Mouse (Mus musculus) MEL (cell line): ENCODE data around the gene Ptgir. TPM values are rescaled to one million over a fixed set of nuclear protein-coding genes. Genes with fewer than 3 reads are reported as not detected.
A peak's percentile ranks its signal among the peaks of the same experiment; 100 is the strongest.

Source experiments
- DNase-seq: peaks from one replicate; pipeline ENCODE4 v3.0.0; 2011; ENCODE audit warnings: low read depth, low spot score
- H3K27ac ChIP-seq: 2 replicates; pipeline ENCODE4 v1.5.1; 2012; ENCODE audit warnings: low read depth, mild to moderate bottlenecking, control low read depth, low read length, moderate library complexity; ENCODE audit not compliant: control insufficient read depth
- H3K27me3 ChIP-seq, 2 experiments: fragments of 150-350 bp in 1 of 2; sonication (generic) in 1 of 2; 2 replicates each; pipeline ENCODE4 v1.6.1; 2012; ENCODE audit warnings: low read length in 2 of 2, mild to moderate bottlenecking in 2 of 2, improper control_type of control experiment in 1 of 2, moderate library complexity in 1 of 2; ENCODE audit not compliant: insufficient read depth in 2 of 2, control insufficient read depth in 1 of 2
- H3K36me3 ChIP-seq, 2 experiments: 2 replicates each; pipeline ENCODE4 v1.6.1; 2012 to 2014; ENCODE audit warnings: low read length in 2 of 2, improper control_type of control experiment in 1 of 2, inconsistent platforms in 1 of 2, mild to moderate bottlenecking in 1 of 2; ENCODE audit not compliant: insufficient read depth in 2 of 2, control insufficient read depth in 1 of 2
- H3K4me1 ChIP-seq, 2 experiments: fragments of 150-350 bp in 1 of 2; sonication (generic) in 1 of 2; 2 replicates each; pipeline ENCODE4 v1.6.1; 2012; ENCODE audit warnings: low read length in 2 of 2, improper control_type of control experiment in 1 of 2, mild to moderate bottlenecking in 1 of 2; ENCODE audit not compliant: insufficient read depth in 2 of 2, control insufficient read depth in 1 of 2
- H3K4me3 ChIP-seq, 2 experiments: fragments of 150-350 bp in 1 of 2; sonication (generic) in 1 of 2; 2 replicates each; pipeline ENCODE4 v1.5.1; 2012; ENCODE audit warnings: low read depth in 2 of 2, low read length in 2 of 2, mild to moderate bottlenecking in 2 of 2, moderate library complexity in 2 of 2, control low read depth in 1 of 2, improper control_type of control experiment in 1 of 2; ENCODE audit not compliant: control insufficient read depth in 1 of 2, insufficient read depth in 1 of 2
- H3K79me2 ChIP-seq: 2 replicates; pipeline ENCODE4 v1.6.1; 2012; ENCODE audit warnings: mild to moderate bottlenecking, low read length, moderate library complexity; ENCODE audit not compliant: control insufficient read depth, poor library complexity, insufficient read depth
- H3K9ac ChIP-seq: 2 replicates; pipeline ENCODE4 v1.6.1; 2012; ENCODE audit warnings: low read depth, mild to moderate bottlenecking, control low read depth, low read length, moderate library complexity; ENCODE audit not compliant: control insufficient read depth, poor library complexity, severe bottlenecking
- H3K9me3 ChIP-seq: fragments of 150-350 bp; sonication (generic); replicated peaks from 2 replicates; pipeline ENCODE4 v1.6.1; 2012; ENCODE audit warnings: mild to moderate bottlenecking, low read length, improper control_type of control experiment, moderate library complexity; ENCODE audit not compliant: insufficient read depth
- CHD1 ChIP-seq: IDR thresholded peaks from 2 replicates; pipeline ENCODE4 v1.6.1; 2012; ENCODE audit warnings: low read depth, mild to moderate bottlenecking, inconsistent platforms, low read length, improper control_type of control experiment
- CHD2 ChIP-seq: IDR thresholded peaks from 2 replicates; pipeline ENCODE4 v1.6.1; 2011; ENCODE audit warnings: low read length, improper control_type of control experiment
- CTCF ChIP-seq, 3 experiments: IDR thresholded peaks in 2 of 3; conservative IDR thresholded peaks in 1 of 3; 2 replicates each; pipeline ENCODE4 v1.5.1; 2011 to 2012; ENCODE audit warnings: low read length in 3 of 3, low read depth in 2 of 3, mild to moderate bottlenecking in 2 of 3, improper control_type of control experiment in 1 of 3, inconsistent platforms in 1 of 3, mixed read lengths in 1 of 3, moderate library complexity in 1 of 3; ENCODE audit not compliant: control insufficient read depth in 1 of 3, insufficient read depth in 1 of 3, poor library complexity in 1 of 3, severe bottlenecking in 1 of 3
- E2F4 ChIP-seq: IDR thresholded peaks from 2 replicates; pipeline ENCODE4 v1.6.1; 2011; ENCODE audit warnings: low read depth, low read length, improper control_type of control experiment, borderline replicate concordance
- ELF1 ChIP-seq: IDR thresholded peaks from 2 replicates; pipeline ENCODE4 v1.6.1; 2014; ENCODE audit warnings: low read depth, mild to moderate bottlenecking, inconsistent platforms, low read length, improper control_type of control experiment, moderate library complexity
- EP300 ChIP-seq, 2 experiments: IDR thresholded peaks; 2 replicates each; pipeline ENCODE4 v1.6.1; 2011; ENCODE audit warnings: improper control_type of control experiment in 2 of 2, low read length in 2 of 2, low read depth in 1 of 2, mild to moderate bottlenecking in 1 of 2
- GABPA ChIP-seq: IDR thresholded peaks from 2 replicates; pipeline ENCODE4 v1.6.1; 2012; ENCODE audit warnings: low read depth, mild to moderate bottlenecking, inconsistent platforms, low read length, improper control_type of control experiment, moderate library complexity
- HCFC1 ChIP-seq: IDR thresholded peaks from 2 replicates; pipeline ENCODE4 v1.6.1; 2012; ENCODE audit warnings: low read depth, mild to moderate bottlenecking, inconsistent platforms, low read length, improper control_type of control experiment, moderate library complexity
- MAFK ChIP-seq: IDR thresholded peaks from 2 replicates; pipeline ENCODE4 v1.6.1; 2011; ENCODE audit warnings: low read depth, mild to moderate bottlenecking, low read length, improper control_type of control experiment, borderline replicate concordance
- MYB ChIP-seq: IDR thresholded peaks from 2 replicates; pipeline ENCODE4 v1.6.1; 2011; ENCODE audit warnings: mild to moderate bottlenecking, low read depth, low read length, improper control_type of control experiment
- POLR2AphosphoS2 ChIP-seq: IDR thresholded peaks from 2 replicates; pipeline ENCODE4 v1.6.1; 2011; ENCODE audit warnings: low read length, improper control_type of control experiment
- POLR2AphosphoS5 ChIP-seq: IDR thresholded peaks from 2 replicates; pipeline ENCODE4 v1.6.1; 2012; ENCODE audit warnings: low read depth, borderline replicate concordance, mild to moderate bottlenecking, inconsistent platforms, low read length, moderate library complexity, mixed read lengths
- RAD21 ChIP-seq: IDR thresholded peaks from 2 replicates; pipeline ENCODE4 v1.6.1; 2011; ENCODE audit warnings: mild to moderate bottlenecking, low read depth, low read length, improper control_type of control experiment
- SIN3A ChIP-seq: IDR thresholded peaks from 2 replicates; pipeline ENCODE4 v1.6.1; 2012; ENCODE audit warnings: low read length, improper control_type of control experiment, inconsistent platforms
- SMC3 ChIP-seq: IDR thresholded peaks from 2 replicates; pipeline ENCODE4 v1.6.1; 2011; ENCODE audit warnings: low read depth, low read length, improper control_type of control experiment
- TBP ChIP-seq: IDR thresholded peaks from 2 replicates; pipeline ENCODE4 v1.8.0; 2011; ENCODE audit warnings: low read depth, low read length, improper control_type of control experiment
- ZKSCAN1 ChIP-seq: IDR thresholded peaks from 2 replicates; pipeline ENCODE4 v1.6.1; 2012; ENCODE audit warnings: low read depth, mild to moderate bottlenecking, inconsistent platforms, low read length, improper control_type of control experiment, moderate library complexity
- polyA plus RNA-seq, 2 experiments: library from polyadenylated mRNA; stranded (reverse) in 1 of 2; unstranded in 1 of 2; fragments of >175 nt in 1 of 2; fragments of >200 nt in 1 of 2; gene quantifications; 2 replicates each; pipeline versions ENCODE4 v1.2.1 to v1.2.4; 2012; ENCODE audit warnings: low replicate concordance in 2 of 2, low read depth in 1 of 2; ENCODE audit not compliant: insufficient read length in 2 of 2, insufficient read depth in 1 of 2, missing spikeins in 1 of 2
- total RNA-seq: library from RNA; depleted of rRNA; stranded (reverse); fragments of 300-350 nt; gene quantifications from 2 replicates; pipeline ENCODE4 v1.2.3, GENCODE M21; 2012

Ptgir gene
- total and polyA plus RNA-seq, 3 experiments: 22.8 to 23.7 TPM; not detected in 1

DNA sequence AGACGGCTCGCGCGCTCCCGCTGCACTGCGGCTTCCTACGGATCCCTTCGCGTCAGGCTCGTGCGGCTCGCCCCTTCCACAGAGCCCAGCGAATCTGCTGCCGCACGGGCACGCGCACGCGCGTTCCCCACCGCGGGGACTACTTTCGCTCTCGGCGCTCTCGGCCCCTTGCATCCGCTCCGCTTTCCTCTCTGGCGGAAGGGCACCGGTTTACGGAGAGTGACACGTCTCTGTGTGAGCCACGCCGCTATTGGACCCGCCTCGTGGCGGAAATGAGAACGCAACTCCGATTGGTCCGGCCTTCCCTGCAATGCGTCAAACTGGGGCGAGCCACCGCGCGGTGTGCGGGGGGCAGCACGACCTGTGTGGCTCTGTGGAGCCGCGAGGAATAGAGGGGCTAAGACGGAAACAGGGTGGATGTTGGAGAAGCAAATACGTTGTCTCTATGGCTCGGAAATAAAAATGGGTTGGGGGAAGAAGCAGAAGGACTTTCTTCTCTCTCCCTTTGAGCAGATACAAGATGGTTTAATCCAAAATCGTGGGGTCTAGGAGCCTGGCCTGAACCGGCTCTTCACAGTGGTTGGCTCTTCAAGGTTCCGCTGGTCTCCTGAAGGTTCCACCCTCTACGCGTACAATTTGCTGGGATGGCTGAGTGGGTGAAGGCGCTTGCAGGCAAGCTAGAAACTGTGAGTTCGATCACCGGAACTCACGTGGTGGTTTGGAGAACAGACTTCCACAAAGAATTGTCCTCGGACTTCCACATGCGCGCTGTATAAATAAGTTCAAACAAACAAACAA lies 17.9 kb downstream of the Ptgir start, which contains the start of gene Calm3 (continued):
- TF ChIP-seq GABPA: peak; percentile 65; the same call in 1 of the 2 replicates
- TF ChIP-seq SIN3A: peak; percentile 89
- peak; percentile 88 for TF ChIP-seq TBP
- peak; percentile 58; the same call in 1 of the 2 replicates for TF ChIP-seq POLR2AphosphoS2
- TF ChIP-seq CHD1: peak; percentile 100
- TF ChIP-seq ZKSCAN1: peak; percentile 78; the same call in 1 of the 2 replicates
- TF ChIP-seq CHD2: no peak
- peak in 1 of 2 experiments; percentile 56; a peak in 2 of 4 replicates for TF ChIP-seq EP300 (IDR thresholded peaks at IDR 0.05; ENCODE audit: low read depth in 1 of 2, low read length in 2 of 2)

DNA sequence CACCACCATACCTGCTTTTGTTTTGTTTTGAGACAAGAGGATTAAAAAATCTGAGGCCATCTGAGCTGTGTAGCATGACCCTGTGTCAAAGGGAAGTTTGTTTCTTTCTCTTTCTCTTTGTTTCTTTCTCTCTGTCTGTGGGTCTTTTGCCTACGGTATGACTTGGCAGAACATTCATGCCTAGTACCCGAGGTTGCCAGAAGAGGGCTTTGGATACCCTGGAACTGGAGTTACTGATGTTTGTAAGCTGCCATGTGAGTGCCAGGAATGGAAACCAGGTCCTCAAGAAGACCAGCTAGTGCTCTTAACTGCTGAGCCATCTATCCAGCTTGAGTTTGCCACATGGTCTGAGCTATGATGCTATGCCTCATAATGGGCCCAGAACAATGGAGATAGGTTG lies 22.1 kb downstream of the Ptgir start:
- H3K9me3 ChIP-seq: no peaks in the 10 kb centered on the region
- no peaks in the 10 kb centered on the region for H3K27me3 ChIP-seq
- H3K27ac ChIP-seq: no peak overlapping the region
- peaks cover 0 to 2% of the 10 kb centered on the region in 2 experiments; a peak in 1 of 4 replicates for H3K36me3 ChIP-seq
- peaks cover 0 to 3% of the 10 kb centered on the region in 2 experiments; a peak in 2 of 4 replicates for H3K4me1 ChIP-seq
- DNase-seq: peak; percentile 65
- H3K79me2 ChIP-seq: peaks cover 4% of the 10 kb centered on the region
- H3K9ac ChIP-seq: no peak overlapping the region
- peak; percentile 15; the same call in 1 of the 2 replicates for TF ChIP-seq SMC3
- TF ChIP-seq CTCF (IDR thresholded peaks at IDR 0.05 in 2 of 3, conservative IDR thresholded peaks at IDR 0.05 in 1 of 3; ENCODE audit: control insufficient read depth in 1 of 3, insufficient read depth in 1 of 3, low read depth in 2 of 3, low read length in 3 of 3, poor library complexity in 1 of 3, severe bottlenecking in 1 of 3): peak in 2 of 3 experiments; percentile 28; a peak in 4 of 6 replicates
- no peak for TF ChIP-seq ELF1
- no peak overlapping the region for H3K4me3 ChIP-seq

DNA sequence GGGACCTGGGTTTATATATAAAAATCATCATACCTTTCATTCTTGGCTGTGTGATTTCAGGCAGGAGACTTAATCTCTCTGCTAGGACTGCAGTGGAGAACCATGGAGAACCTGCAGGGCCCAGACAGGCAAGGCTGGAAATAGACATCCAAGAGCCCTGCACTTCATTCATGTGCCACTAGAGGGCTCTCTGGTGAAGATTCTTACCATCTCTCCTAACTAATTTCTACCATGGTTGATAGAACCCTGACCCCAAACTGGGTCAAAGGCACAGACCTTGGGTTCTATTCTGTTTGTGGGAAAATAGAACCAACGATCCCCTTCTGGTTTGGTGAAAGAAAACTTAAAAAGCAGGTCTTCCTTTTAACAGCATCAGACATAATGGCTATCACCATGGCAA lies 24.6 kb downstream of the Ptgir start:
- no peak overlapping the region for H3K4me3 ChIP-seq
- H3K9me3 ChIP-seq: no peaks in the 10 kb centered on the region
- DNase-seq: peak; percentile 79
- no peaks in the 10 kb centered on the region for H3K79me2 ChIP-seq
- H3K27me3 ChIP-seq: no peaks in the 10 kb centered on the region
- peak; percentile 56 to 88 (median 76) for TF ChIP-seq CTCF (IDR thresholded peaks at IDR 0.05 in 2 of 3, conservative IDR thresholded peaks at IDR 0.05 in 1 of 3; ENCODE audit: control insufficient read depth in 1 of 3, insufficient read depth in 1 of 3, low read depth in 2 of 3, low read length in 3 of 3, poor library complexity in 1 of 3, severe bottlenecking in 1 of 3)
- no peak for TF ChIP-seq POLR2AphosphoS2
- peak; percentile 26 for TF ChIP-seq RAD21
- no peak for TF ChIP-seq EP300 (IDR thresholded peaks at IDR 0.05; ENCODE audit: low read depth in 1 of 2, low read length in 2 of 2)
- no peak for TF ChIP-seq MAFK
- TF ChIP-seq MYB: no peak
- TF ChIP-seq HCFC1: no peak
- TF ChIP-seq POLR2AphosphoS5: no peak
- peak; percentile 56 for TF ChIP-seq SMC3
- no peak for TF ChIP-seq E2F4
- no peaks in the 10 kb centered on the region for H3K36me3 ChIP-seq
- H3K27ac ChIP-seq: no peak overlapping the region
- no peaks in the 10 kb centered on the region; a peak in 1 of 4 replicates for H3K4me1 ChIP-seq
- H3K9ac ChIP-seq: no peak overlapping the region
